Mouse (Mus musculus) small intestine, adult 2 months (tissue): ENCODE measurements around the gene Rab31.

Experiments
- CTCF ChIP-seq: fragments of 200-500 bp; IDR thresholded peaks from 2 replicates; pipeline ENCODE4 v1.5.1; 2012; ENCODE audit warnings: low read depth, mild to moderate bottlenecking, control low read depth, inconsistent platforms, low read length, moderate library complexity, mixed read lengths; ENCODE audit not compliant: insufficient replicate concordance, insufficient read length; ENCODE audit errors: extremely low read depth
- POLR2A ChIP-seq: fragments of 200-500 bp; IDR thresholded peaks from 2 replicates; pipeline ENCODE4 v1.6.1; 2012; ENCODE audit warnings: low read depth, mild to moderate bottlenecking, control low read depth, inconsistent platforms, low read length, moderate library complexity

GRCm38 (mm10) chr17:65656731-65657130 lies 115.8 kb downstream of the Rab31 start:
- TF ChIP-seq POLR2A (no peak), CTCF (no peak)
